Mouse (Mus musculus) megakaryocyte, embryonic 14.5 days (primary cell): ENCODE measurements around the gene Ugt1a1. TPM values are rescaled to one million over a fixed set of nuclear protein-coding genes. Genes with fewer than 3 reads are reported as not detected.
"Not testable (repeated sequence)": the region's sequence is repeated elsewhere in the genome, so short reads cannot be mapped to it uniquely, and the experiment has no call there.

Source experiments
- H3K27me3 ChIP-seq: replicated peaks from 2 replicates; pipeline ENCODE3; 2012; ENCODE audit warnings: inconsistent platforms
- H3K36me3 ChIP-seq: replicated peaks from 2 replicates; pipeline ENCODE3; 2012; ENCODE audit warnings: low read length, inconsistent platforms, mixed read lengths
- H3K4me1 ChIP-seq: 2 replicates; pipeline ENCODE4 v1.6.1; 2012; ENCODE audit warnings: inconsistent platforms
- H3K4me3 ChIP-seq: replicated peaks from 2 replicates; pipeline ENCODE3; 2012; ENCODE audit warnings: moderate library complexity, mild to moderate bottlenecking, inconsistent platforms
- H3K9me3 ChIP-seq: 2 replicates; pipeline ENCODE4 v1.6.1; 2012; ENCODE audit warnings: inconsistent platforms
- FLI1 ChIP-seq: IDR thresholded peaks from 2 replicates; pipeline ENCODE4 v1.6.1; 2012; ENCODE audit warnings: low read length, inconsistent platforms, mixed read lengths
- GATA1 ChIP-seq: IDR thresholded peaks from 3 replicates; pipeline ENCODE4 v1.6.1; 2012; ENCODE audit warnings: mixed read lengths, low read length, inconsistent platforms, borderline replicate concordance
- polyA plus RNA-seq: library from polyadenylated mRNA; stranded (reverse); fragments of >175 nt; gene quantifications from 2 replicates; pipeline ENCODE4 v1.2.3, GENCODE M21; 2012; ENCODE audit warnings: low replicate concordance; ENCODE audit not compliant: insufficient read depth

Gene Ugt1a1
- not detected in 2 replicates for polyA plus RNA-seq

- no peak for TF ChIP-seq GATA1
- TF ChIP-seq FLI1: no peak
- peak within 1 kb of the TSS; percentile 1 for H3K4me3 ChIP-seq
- no peaks in the 10 kb centered on the region for H3K36me3 ChIP-seq
- no peaks in the 10 kb centered on the region for H3K27me3 ChIP-seq
- peaks cover 4% of the 10 kb centered on the region; the same call in 1 of the 2 replicates for H3K4me1 ChIP-seq
- H3K9me3 ChIP-seq: peaks cover 32% of the 10 kb centered on the region
Measured at GRCm38 (mm10) chr1:88211812-88212211, at the start of gene Ugt1a1. Gene Ugt1a1, plus strand, starts transcription at chr1:88211959.

GRCm38 (mm10) chr1:88165711-88166110, 46.0 kb upstream of the Ugt1a1 start, which contains the start of gene Ugt1a5:
Gene Ugt1a5, plus strand, starts transcription at chr1:88166012.
- no peak for TF ChIP-seq FLI1
- TF ChIP-seq GATA1: no peak
- Histone ChIP-seq H3K4me3 (no peak within 1 kb of the TSS), H3K9me3 (peaks cover 11% of the 10 kb centered on the region), H3K36me3 (no peaks in the 10 kb centered on the region), H3K27me3 (no peaks in the 10 kb centered on the region), H3K4me1 (no peaks in the 10 kb centered on the region)

- not testable (repeated sequence) for H3K27me3 ChIP-seq
- peaks cover 34% of the 10 kb centered on the region for H3K9me3 ChIP-seq
Measured at GRCm38 (mm10) chr1:88172190-88172589, 39.6 kb upstream of the Ugt1a1 start.

GRCm38 (mm10) chr1:88179657-88180056, 32.1 kb upstream of the Ugt1a1 start:
- Histone ChIP-seq H3K36me3 (no peaks in the 10 kb centered on the region), H3K4me1 (peaks cover 4% of the 10 kb centered on the region), H3K9me3 (peaks cover 42% of the 10 kb centered on the region), H3K4me3 (no peak overlapping the region), H3K27me3 (no peaks in the 10 kb centered on the region)
- TF ChIP-seq GATA1 (no peak), FLI1 (no peak)

More at GRCm38 (mm10) chr1:88172190-88172589, 39.6 kb upstream of the Ugt1a1 start:
- H3K36me3 ChIP-seq, H3K4me1 ChIP-seq, H3K4me3 ChIP-seq: not testable (repeated sequence)

- peaks cover 4% of the 10 kb centered on the region for H3K4me1 ChIP-seq
- no peak for TF ChIP-seq GATA1
- no peak for TF ChIP-seq FLI1
- H3K4me3 ChIP-seq: no peak overlapping the region
- no peaks in the 10 kb centered on the region for H3K27me3 ChIP-seq
- no peaks in the 10 kb centered on the region for H3K36me3 ChIP-seq
- H3K9me3 ChIP-seq: no peaks in the 10 kb centered on the region; the same call in 1 of the 2 replicates
Measured at GRCm38 (mm10) chr1:88186325-88186935, 25.3 kb upstream of the Ugt1a1 start.

GRCm38 (mm10) chr1:88192136-88192535, 19.6 kb upstream of the Ugt1a1 start:
- Histone ChIP-seq H3K36me3 (no peaks in the 10 kb centered on the region), H3K4me1 (no peaks in the 10 kb centered on the region)

GRCm38 (mm10) chr1:88195687-88196086, 16.1 kb upstream of the Ugt1a1 start:
- Histone ChIP-seq H3K4me1 (no peaks in the 10 kb centered on the region), H3K27me3 (peaks cover 8% of the 10 kb centered on the region), H3K9me3 (no peaks in the 10 kb centered on the region), H3K4me3 (no peak overlapping the region), H3K36me3 (no peaks in the 10 kb centered on the region)
- TF ChIP-seq FLI1 (no peak), GATA1 (no peak)

More at GRCm38 (mm10) chr1:88192136-88192535, 19.6 kb upstream of the Ugt1a1 start:
- no peaks in the 10 kb centered on the region for H3K27me3 ChIP-seq
- H3K4me3 ChIP-seq: no peak overlapping the region
- H3K9me3 ChIP-seq: no peaks in the 10 kb centered on the region
- TF ChIP-seq FLI1: no peak
- no peak for TF ChIP-seq GATA1

- H3K27me3 ChIP-seq: peaks cover 8% of the 10 kb centered on the region
- TF ChIP-seq FLI1: no peak
- TF ChIP-seq GATA1: no peak
- no peaks in the 10 kb centered on the region for H3K9me3 ChIP-seq
- H3K4me3 ChIP-seq: no peak overlapping the region
- no peaks in the 10 kb centered on the region for H3K4me1 ChIP-seq
- no peaks in the 10 kb centered on the region for H3K36me3 ChIP-seq
Measured at GRCm38 (mm10) chr1:88197443-88197842, 14.3 kb upstream of the Ugt1a1 start.

GRCm38 (mm10) chr1:88199996-88200395, 11.8 kb upstream of the Ugt1a1 start:
- TF ChIP-seq GATA1 (no peak), FLI1 (no peak)
- Histone ChIP-seq H3K9me3 (peaks cover 7% of the 10 kb centered on the region), H3K27me3 (peaks cover 8% of the 10 kb centered on the region), H3K4me1 (no peaks in the 10 kb centered on the region), H3K36me3 (no peaks in the 10 kb centered on the region), H3K4me3 (no peak overlapping the region)

- H3K4me1 ChIP-seq: no peaks in the 10 kb centered on the region; the same call in 1 of the 2 replicates
- no peak for TF ChIP-seq FLI1
- no peak for TF ChIP-seq GATA1
- no peak within 1 kb of the TSS for H3K4me3 ChIP-seq
- H3K36me3 ChIP-seq: no peaks in the 10 kb centered on the region
- H3K9me3 ChIP-seq: peaks cover 12% of the 10 kb centered on the region
- peaks cover 11% of the 10 kb centered on the region for H3K27me3 ChIP-seq
Measured at GRCm38 (mm10) chr1:88200456-88200855, 11.3 kb upstream of the Ugt1a1 start, which contains the start of gene Ugt1a2. Gene Ugt1a2, plus strand, starts transcription at chr1:88200601.
